Mouse (Mus musculus): Measurements from ENCODE around the gene Gtf2a1l. TPM values are rescaled to one million over a fixed set of nuclear protein-coding genes. Genes with fewer than 3 reads are reported as not detected.
A peak's percentile ranks its signal among the peaks of the same experiment; 100 is the strongest.

The Gtf2a1l gene
- polyA plus RNA-seq, 1 experiment from 2014 or later: not detected

DNA sequence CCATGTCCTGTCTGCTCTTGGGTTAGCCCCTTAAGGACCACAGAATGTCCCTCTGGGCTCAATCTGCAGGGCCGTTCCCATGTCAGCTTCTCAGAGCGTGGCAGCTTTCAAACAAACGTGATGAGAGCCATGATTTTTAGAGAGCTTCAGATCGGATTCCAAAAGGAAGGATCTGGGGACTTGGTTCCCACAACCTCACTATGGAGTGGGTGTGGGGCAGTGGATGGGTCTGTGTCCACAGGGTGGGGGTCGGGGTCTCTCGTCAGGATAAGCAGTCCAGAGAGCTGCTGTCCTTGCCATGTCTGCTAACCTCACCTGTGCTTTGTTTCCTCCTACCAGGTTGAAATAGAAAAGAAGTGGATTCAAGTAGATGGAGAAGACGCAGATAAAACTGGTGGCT, 23.6 kb upstream of the Gtf2a1l start:
- ATAC-seq (no peak), DNase-seq (ENCODE audit: low spot score) (no peak)
- Histone ChIP-seq H3K27me3 (replicated peaks; ENCODE audit: control insufficient read depth, insufficient read depth, low read length) (no peaks in the 10 kb centered on the region), H3K9me3 (replicated peaks; ENCODE audit: control insufficient read depth, low read length) (no peaks in the 10 kb centered on the region), H3K4me3 (ENCODE audit: low read depth, low read length) (no peak overlapping the region), H3K4me1 (ENCODE audit: control insufficient read depth, insufficient read depth, low read length) (no peaks in the 10 kb centered on the region), H3K4me2 (ENCODE audit: low read length) (no peak overlapping the region), H3K27ac (ENCODE audit: low read depth, low read length) (no peak overlapping the region), H3K36me3 (ENCODE audit: control insufficient read depth, insufficient read depth, low read length) (no peaks in the 10 kb centered on the region), H3K9ac (ENCODE audit: low read length) (no peak overlapping the region)
- WGBS: 93% methylated on average over 7 of the region's 7 CpGs

DNA sequence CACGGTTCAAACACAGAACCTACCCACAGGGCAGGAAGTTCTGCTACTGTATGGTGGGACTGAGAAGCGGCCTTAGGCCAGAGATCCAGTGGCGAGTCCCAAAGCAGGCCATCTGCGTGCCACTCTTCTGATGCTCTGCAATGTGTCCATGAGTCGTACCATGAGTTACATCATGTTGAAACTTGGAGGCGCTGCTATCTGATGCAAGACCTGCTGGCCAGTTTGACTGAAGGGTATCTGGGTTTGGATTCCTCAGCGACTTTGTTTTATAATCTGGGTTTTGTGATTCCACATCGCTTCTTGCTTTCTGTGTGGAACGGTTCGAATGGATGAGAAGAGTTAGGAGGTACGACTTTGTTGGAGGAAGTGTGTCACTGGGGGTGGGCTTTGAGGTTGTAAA, 23.2 kb upstream of the Gtf2a1l start:
- Histone ChIP-seq H3K4me2 (ENCODE audit: low read length) (no peak overlapping the region), H3K36me3 (ENCODE audit: control insufficient read depth, insufficient read depth, low read length) (no peaks in the 10 kb centered on the region), H3K9me3 (replicated peaks; ENCODE audit: control insufficient read depth, low read length) (no peaks in the 10 kb centered on the region), H3K9ac (ENCODE audit: low read length) (no peak overlapping the region), H3K4me1 (ENCODE audit: control insufficient read depth, insufficient read depth, low read length) (no peaks in the 10 kb centered on the region), H3K27ac (ENCODE audit: low read depth, low read length) (no peak overlapping the region), H3K4me3 (ENCODE audit: low read depth, low read length) (no peak overlapping the region), H3K27me3 (replicated peaks; ENCODE audit: control insufficient read depth, insufficient read depth, low read length) (no peaks in the 10 kb centered on the region)
- WGBS: 89% methylated on average over 11 of the region's 11 CpGs
- no peak for DNase-seq (ENCODE audit: low spot score)
- ATAC-seq: no peak

DNA sequence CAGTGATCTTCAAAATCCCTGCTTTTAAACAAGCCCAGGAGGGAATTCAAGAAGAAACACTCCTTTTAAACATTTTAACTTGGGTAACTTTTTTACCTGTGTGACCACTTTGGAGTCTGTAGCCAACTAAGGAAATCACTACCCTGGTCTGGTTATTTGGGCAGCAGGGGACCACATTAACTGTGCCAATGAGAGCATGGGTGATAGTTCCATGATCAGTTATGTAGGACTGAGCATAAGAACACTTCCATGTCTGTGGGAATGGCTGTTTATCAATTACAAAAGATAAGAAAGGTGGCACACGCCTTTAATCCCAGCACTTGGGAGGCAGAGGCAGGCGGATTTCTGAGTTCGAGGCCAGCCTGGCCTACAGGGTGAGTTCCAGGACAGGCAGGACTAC, 21.3 kb upstream of the Gtf2a1l start:
- H3K36me3 ChIP-seq (ENCODE audit: control insufficient read depth, insufficient read depth, low read length): no peaks in the 10 kb centered on the region
- no peak overlapping the region for H3K9ac ChIP-seq (ENCODE audit: low read length)
- H3K27ac ChIP-seq (ENCODE audit: low read depth, low read length): no peak overlapping the region
- H3K4me3 ChIP-seq (ENCODE audit: low read depth, low read length): no peak overlapping the region
- 89% methylated on average over 3 of the region's 3 CpGs for WGBS
- no peaks in the 10 kb centered on the region for H3K9me3 ChIP-seq (replicated peaks; ENCODE audit: control insufficient read depth, low read length)
- ATAC-seq (no peak), DNase-seq (ENCODE audit: low spot score) (no peak)
- H3K4me1 ChIP-seq (ENCODE audit: control insufficient read depth, insufficient read depth, low read length): no peaks in the 10 kb centered on the region
- H3K27me3 ChIP-seq (replicated peaks; ENCODE audit: control insufficient read depth, insufficient read depth, low read length): no peaks in the 10 kb centered on the region
- H3K4me2 ChIP-seq (ENCODE audit: low read length): no peak overlapping the region

DNA sequence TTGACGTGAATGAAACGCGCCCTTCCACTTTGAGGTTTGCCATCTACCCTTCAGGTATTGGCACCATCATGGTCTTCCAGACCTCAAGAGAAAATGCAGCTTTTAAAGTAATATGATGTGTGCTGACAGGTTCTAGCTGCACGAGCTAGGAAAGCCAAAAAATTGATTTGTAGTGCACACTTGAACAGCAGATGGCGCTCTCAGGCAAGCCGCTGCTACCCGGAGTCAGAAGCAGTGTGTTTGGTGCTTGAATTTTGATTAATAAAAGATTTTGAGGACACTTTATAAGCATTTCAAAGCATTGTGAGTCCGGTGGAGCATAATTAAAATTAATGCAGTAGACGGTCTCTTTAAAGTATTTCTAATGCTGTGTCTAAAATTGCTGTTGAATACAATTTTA, 16.4 kb upstream of the Gtf2a1l start:
- H3K4me3 ChIP-seq (ENCODE audit: low read depth, low read length): no peak overlapping the region
- H3K27ac ChIP-seq (ENCODE audit: low read depth, low read length): no peak overlapping the region
- ATAC-seq (peak; percentile 61), DNase-seq (ENCODE audit: low spot score) (peak; percentile 86)
- WGBS: 4% methylated on average over 9 of the region's 9 CpGs
- H3K4me2 ChIP-seq (ENCODE audit: low read length): no peak overlapping the region
- H3K4me1 ChIP-seq (ENCODE audit: control insufficient read depth, insufficient read depth, low read length): no peaks in the 10 kb centered on the region
- H3K9me3 ChIP-seq (replicated peaks; ENCODE audit: control insufficient read depth, low read length): no peaks in the 10 kb centered on the region
- H3K27me3 ChIP-seq (replicated peaks; ENCODE audit: control insufficient read depth, insufficient read depth, low read length): no peaks in the 10 kb centered on the region
- no peaks in the 10 kb centered on the region for H3K36me3 ChIP-seq (ENCODE audit: control insufficient read depth, insufficient read depth, low read length)
- no peak overlapping the region for H3K9ac ChIP-seq (ENCODE audit: low read length)

DNA sequence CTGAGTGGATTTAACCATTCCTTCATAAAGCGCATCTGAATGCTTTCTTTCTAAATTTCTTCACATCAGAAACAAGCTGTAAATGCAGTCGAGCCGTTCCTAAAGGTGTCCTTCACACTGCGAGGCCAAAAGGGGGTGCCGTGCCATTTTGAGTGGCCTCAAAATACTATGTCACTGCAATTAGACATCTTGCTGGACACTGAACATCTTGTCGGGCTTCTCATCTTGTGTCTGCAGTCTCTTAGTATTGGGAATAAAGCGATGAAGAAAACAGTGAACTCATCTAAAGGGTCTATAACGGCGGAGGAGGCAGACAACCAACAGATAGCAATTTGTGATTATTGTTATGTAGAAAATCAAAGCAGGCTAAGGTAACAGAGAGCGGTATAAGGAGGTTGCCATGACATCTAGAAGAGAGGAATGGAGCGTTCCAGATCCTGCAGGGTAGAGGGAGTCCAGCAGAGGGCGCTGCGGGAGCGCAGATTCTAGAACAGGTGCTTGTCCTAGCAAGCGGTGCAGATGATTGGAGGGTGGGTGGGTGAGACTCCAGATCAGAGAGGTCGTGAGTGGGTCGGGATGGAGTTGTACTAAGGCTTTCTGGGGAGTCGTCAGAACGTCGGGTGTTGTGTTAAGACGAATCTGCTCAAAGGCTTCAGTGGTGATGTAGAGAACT, 15.6 kb upstream of the Gtf2a1l start:
- ATAC-seq (peak; percentile 80), DNase-seq (ENCODE audit: low spot score) (peak; percentile 87)
- Histone ChIP-seq H3K36me3 (ENCODE audit: control insufficient read depth, insufficient read depth, low read length) (no peaks in the 10 kb centered on the region), H3K4me1 (ENCODE audit: control insufficient read depth, insufficient read depth, low read length) (no peaks in the 10 kb centered on the region), H3K9ac (ENCODE audit: low read length) (no peak overlapping the region), H3K4me3 (ENCODE audit: low read depth, low read length) (no peak overlapping the region), H3K27ac (ENCODE audit: low read depth, low read length) (no peak overlapping the region), H3K4me2 (ENCODE audit: low read length) (peak overlapping the region; percentile 23; the same call in 1 of the 2 replicates), H3K9me3 (replicated peaks; ENCODE audit: control insufficient read depth, low read length) (no peaks in the 10 kb centered on the region), H3K27me3 (replicated peaks; ENCODE audit: control insufficient read depth, insufficient read depth, low read length) (no peaks in the 10 kb centered on the region)
- WGBS: 21% methylated on average over 21 of the region's 21 CpGs

DNA sequence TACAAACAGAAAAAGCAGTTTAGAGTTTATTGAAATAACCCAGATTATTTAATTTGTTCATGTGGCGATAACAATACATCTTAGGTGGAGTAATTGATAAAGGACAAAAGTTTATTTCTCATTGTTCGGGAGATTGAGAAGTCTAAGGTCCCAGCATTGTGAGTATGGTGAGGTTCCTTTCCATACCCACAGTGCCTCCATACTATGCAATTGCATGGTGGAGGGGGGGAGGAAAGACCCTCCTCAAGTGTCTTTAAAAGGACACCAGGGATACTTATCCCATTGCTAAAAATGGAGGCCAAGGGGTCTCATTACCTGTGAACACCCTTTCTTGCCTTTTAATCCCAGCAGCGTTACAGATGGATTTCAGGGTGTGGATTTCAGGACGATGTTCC, 15.1 kb upstream of the Gtf2a1l start:
- Histone ChIP-seq H3K9me3 (replicated peaks; ENCODE audit: control insufficient read depth, low read length) (no peaks in the 10 kb centered on the region), H3K4me1 (ENCODE audit: control insufficient read depth, insufficient read depth, low read length) (no peaks in the 10 kb centered on the region), H3K27ac (ENCODE audit: low read depth, low read length) (no peak overlapping the region), H3K4me2 (ENCODE audit: low read length) (no peak overlapping the region), H3K4me3 (ENCODE audit: low read depth, low read length) (no peak overlapping the region), H3K27me3 (replicated peaks; ENCODE audit: control insufficient read depth, insufficient read depth, low read length) (no peaks in the 10 kb centered on the region), H3K9ac (ENCODE audit: low read length) (no peak overlapping the region), H3K36me3 (ENCODE audit: control insufficient read depth, insufficient read depth, low read length) (no peaks in the 10 kb centered on the region)
- DNase-seq (ENCODE audit: low spot score) (no peak), ATAC-seq (peak; percentile 29; the same call in 1 of the 2 replicates)
- WGBS: 81% methylated on average over 4 of the region's 4 CpGs

DNA sequence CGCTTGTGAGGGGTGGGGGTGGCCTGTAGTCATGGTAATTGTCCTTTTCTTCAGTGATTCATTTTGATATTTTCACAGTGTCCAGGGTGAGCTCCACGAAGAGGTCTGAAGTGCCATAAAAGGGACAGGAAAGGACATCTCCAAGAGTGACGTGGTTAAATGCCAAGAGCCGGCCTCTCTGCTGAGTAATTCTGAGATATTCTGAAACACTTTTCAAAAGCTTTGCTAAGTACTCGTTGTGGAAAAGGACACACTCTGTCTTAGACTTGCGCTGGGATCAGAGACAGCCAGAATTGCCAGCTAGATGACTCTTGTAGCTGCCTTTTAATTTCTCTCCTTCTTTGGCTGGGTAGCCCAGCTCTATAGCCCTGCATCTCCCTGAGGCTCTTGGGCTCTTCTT, 9.9 kb upstream of the Gtf2a1l start:
- Histone ChIP-seq H3K27ac (ENCODE audit: low read depth, low read length) (no peak overlapping the region), H3K9ac (ENCODE audit: low read length) (no peak overlapping the region), H3K36me3 (ENCODE audit: control insufficient read depth, insufficient read depth, low read length) (no peaks in the 10 kb centered on the region), H3K27me3 (replicated peaks; ENCODE audit: control insufficient read depth, insufficient read depth, low read length) (no peaks in the 10 kb centered on the region), H3K4me3 (ENCODE audit: low read depth, low read length) (no peak overlapping the region), H3K4me2 (ENCODE audit: low read length) (no peak overlapping the region), H3K4me1 (ENCODE audit: control insufficient read depth, insufficient read depth, low read length) (no peaks in the 10 kb centered on the region), H3K9me3 (replicated peaks; ENCODE audit: control insufficient read depth, low read length) (no peaks in the 10 kb centered on the region)
- WGBS: 77% methylated on average over 6 of the region's 6 CpGs
- DNase-seq (ENCODE audit: low spot score) (no peak), ATAC-seq (no peak)

DNA sequence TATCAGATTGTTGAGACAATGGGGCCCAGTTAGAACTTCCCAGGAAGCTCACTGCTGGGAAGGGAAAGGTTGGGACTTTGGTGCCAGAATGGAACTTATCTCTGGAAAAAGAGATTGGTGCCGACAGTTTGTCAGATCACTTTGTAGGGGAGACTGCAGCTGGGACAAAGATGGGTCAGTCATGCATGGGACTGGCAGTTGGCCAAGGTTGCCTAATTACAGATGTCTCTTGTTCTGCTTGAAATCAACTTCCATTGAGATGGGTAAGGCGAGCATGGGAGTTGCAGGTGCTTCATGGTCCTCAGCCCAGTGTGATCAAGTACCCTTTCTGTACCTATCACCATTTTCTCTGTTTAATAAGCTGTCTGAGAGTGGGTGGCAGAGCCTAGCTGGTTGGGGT, 2.4 kb upstream of the Gtf2a1l start:
- H3K27me3 ChIP-seq (replicated peaks; ENCODE audit: control insufficient read depth, insufficient read depth, low read length): no peaks in the 10 kb centered on the region
- no peak overlapping the region for H3K27ac ChIP-seq (ENCODE audit: low read depth, low read length)
- ATAC-seq: no peak
- H3K36me3 ChIP-seq (ENCODE audit: control insufficient read depth, insufficient read depth, low read length): no peaks in the 10 kb centered on the region
- H3K4me1 ChIP-seq (ENCODE audit: control insufficient read depth, insufficient read depth, low read length): peaks cover 9% of the 10 kb centered on the region; the same call in 1 of the 2 replicates
- DNase-seq (ENCODE audit: low spot score): no peak
- no peak overlapping the region for H3K4me2 ChIP-seq (ENCODE audit: low read length)
- no peak overlapping the region for H3K9ac ChIP-seq (ENCODE audit: low read length)
- H3K9me3 ChIP-seq (replicated peaks; ENCODE audit: control insufficient read depth, low read length): no peaks in the 10 kb centered on the region
- no peak overlapping the region for H3K4me3 ChIP-seq (ENCODE audit: low read depth, low read length)
- WGBS: 24% methylated on average over 2 of the region's 2 CpGs

DNA sequence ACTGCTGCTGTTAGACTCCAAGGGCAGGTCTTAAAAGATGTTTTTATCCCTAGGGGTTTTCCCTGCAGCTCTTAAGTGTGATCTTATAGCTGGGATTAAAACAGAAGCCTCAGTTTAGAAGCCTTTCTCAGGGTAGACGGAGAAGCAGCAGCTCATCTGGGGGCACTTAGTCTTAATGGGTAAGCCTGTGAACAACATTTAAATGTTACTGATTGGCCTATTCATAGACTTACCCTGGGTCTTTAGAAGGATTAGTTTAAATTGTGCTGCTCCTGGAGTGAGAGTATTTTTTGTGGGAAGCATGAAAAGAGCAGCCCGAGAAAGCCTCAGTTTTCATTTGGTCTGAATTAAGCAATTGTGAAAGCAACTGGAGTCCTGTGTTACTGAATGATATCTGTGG, 1.5 kb downstream of the Gtf2a1l start:
- Histone ChIP-seq H3K9ac (ENCODE audit: low read length) (no peak overlapping the region), H3K27ac (ENCODE audit: low read depth, low read length) (no peak overlapping the region), H3K4me1 (ENCODE audit: control insufficient read depth, insufficient read depth, low read length) (peaks cover 9% of the 10 kb centered on the region; the same call in 1 of the 2 replicates), H3K36me3 (ENCODE audit: control insufficient read depth, insufficient read depth, low read length) (no peaks in the 10 kb centered on the region), H3K4me3 (ENCODE audit: low read depth, low read length) (no peak overlapping the region), H3K4me2 (ENCODE audit: low read length) (no peak overlapping the region), H3K9me3 (replicated peaks; ENCODE audit: control insufficient read depth, low read length) (no peaks in the 10 kb centered on the region), H3K27me3 (replicated peaks; ENCODE audit: control insufficient read depth, insufficient read depth, low read length) (no peaks in the 10 kb centered on the region)
- peak; percentile 67 for DNase-seq (ENCODE audit: low spot score)
- peak; percentile 80 for ATAC-seq
- WGBS: 11% methylated on average over 2 of the region's 2 CpGs

All from forebrain, embryonic 14.5 days (tissue).